Mouse (Mus musculus) CH12.LX (cell line): ENCODE results near the gene Treml2. TPM values are rescaled to one million over a fixed set of nuclear protein-coding genes. Genes with fewer than 3 reads are reported as not detected.

Experiments
- DNase-seq: peaks from one replicate; pipeline ENCODE4 v3.0.0-alpha.2; 2013; ENCODE audit errors: extremely low read depth
- H3K27ac ChIP-seq: 2 replicates; pipeline ENCODE4 v1.5.1; 2012; ENCODE audit warnings: low read depth, mild to moderate bottlenecking, control low read depth, moderate library complexity; ENCODE audit not compliant: insufficient read depth
- H3K27me3 ChIP-seq: replicated peaks from 2 replicates; pipeline ENCODE3; 2012; ENCODE audit warnings: inconsistent platforms
- H3K36me3 ChIP-seq, 2 experiments: replicated peaks in 1 of 2; 2 replicates each; pipeline versions ENCODE3 to v1.6.1; 2012; ENCODE audit warnings: inconsistent platforms in 1 of 2, low read length in 1 of 2, mild to moderate bottlenecking in 1 of 2, mixed read lengths in 1 of 2, moderate library complexity in 1 of 2; ENCODE audit not compliant: control insufficient read depth in 1 of 2, insufficient read depth in 1 of 2
- H3K4me1 ChIP-seq, 2 experiments: 2 replicates each; pipeline ENCODE4 v1.6.1; 2012; ENCODE audit warnings: inconsistent platforms in 1 of 2, moderate library complexity in 1 of 2; ENCODE audit not compliant: insufficient read depth in 2 of 2, control insufficient read depth in 1 of 2
- H3K4me2 ChIP-seq: 2 replicates; pipeline ENCODE4 v1.6.1; 2012; ENCODE audit warnings: low read depth, mild to moderate bottlenecking, control low read depth; ENCODE audit not compliant: poor library complexity, insufficient read depth, severe bottlenecking
- H3K4me3 ChIP-seq, 3 experiments: fragments of 150-350 bp in 1 of 3; sonication (generic) in 1 of 3; replicated peaks in 1 of 3; 2 replicates each; pipeline versions ENCODE3 to v1.5.1; 2011 to 2012; ENCODE audit warnings: low read depth in 2 of 3, low read length in 2 of 3, mild to moderate bottlenecking in 2 of 3, moderate library complexity in 2 of 3, control low read depth in 1 of 3, improper control_type of control experiment in 1 of 3, inconsistent platforms in 1 of 3, mixed read lengths in 1 of 3; ENCODE audit not compliant: poor library complexity in 1 of 3
- H3K79me2 ChIP-seq: replicated peaks from 2 replicates; pipeline ENCODE4 v1.6.1; 2012; ENCODE audit warnings: mild to moderate bottlenecking, moderate library complexity; ENCODE audit not compliant: control insufficient read depth, poor library complexity, insufficient read depth, severe bottlenecking; ENCODE audit errors: extremely low read depth
- H3K9ac ChIP-seq: 2 replicates; pipeline ENCODE4 v1.6.1; 2012; ENCODE audit warnings: low read depth, mild to moderate bottlenecking, control low read depth, moderate library complexity; ENCODE audit not compliant: insufficient read depth
- H3K9me3 ChIP-seq: replicated peaks from 2 replicates; pipeline ENCODE3; 2012; ENCODE audit warnings: low read length, inconsistent platforms, mixed read lengths
- BHLHE40 ChIP-seq: IDR thresholded peaks from 2 replicates; pipeline ENCODE4 v1.6.1; 2011; ENCODE audit warnings: mild to moderate bottlenecking, low read depth, low read length, improper control_type of control experiment
- CHD1 ChIP-seq: IDR thresholded peaks from 2 replicates; pipeline ENCODE4 v1.6.1; 2012; ENCODE audit warnings: low read depth, low read length, improper control_type of control experiment, inconsistent platforms
- CHD2 ChIP-seq: IDR thresholded peaks from 2 replicates; pipeline ENCODE4 v1.6.1; 2011; ENCODE audit warnings: low read length, improper control_type of control experiment
- ELF1 ChIP-seq: IDR thresholded peaks from 2 replicates; pipeline ENCODE4 v1.6.1; 2014; ENCODE audit warnings: low read depth, mild to moderate bottlenecking, inconsistent platforms, low read length, improper control_type of control experiment
- ETS1 ChIP-seq: conservative IDR thresholded peaks from 2 replicates; pipeline ENCODE4 v1.6.1; 2012; ENCODE audit warnings: low read depth, mild to moderate bottlenecking, inconsistent platforms, low read length, improper control_type of control experiment, moderate library complexity
- GABPA ChIP-seq: IDR thresholded peaks from 2 replicates; pipeline ENCODE4 v1.6.1; 2012; ENCODE audit warnings: low read depth, low read length, improper control_type of control experiment, inconsistent platforms; ENCODE audit not compliant: insufficient replicate concordance
- HCFC1 ChIP-seq: IDR thresholded peaks from 2 replicates; pipeline ENCODE4 v1.6.1; 2012; ENCODE audit warnings: low read depth, mild to moderate bottlenecking, inconsistent platforms, low read length, improper control_type of control experiment
- JUND ChIP-seq: conservative IDR thresholded peaks from 2 replicates; pipeline ENCODE4 v1.6.1; 2011; ENCODE audit warnings: low read depth, low read length, improper control_type of control experiment
- KAT2A ChIP-seq: IDR thresholded peaks from 2 replicates; pipeline ENCODE4 v1.6.1; 2012; ENCODE audit warnings: low read length, improper control_type of control experiment, inconsistent platforms; ENCODE audit not compliant: insufficient replicate concordance
- MAFK ChIP-seq: IDR thresholded peaks from 2 replicates; pipeline ENCODE4 v1.6.1; 2011; ENCODE audit warnings: low read length, improper control_type of control experiment; ENCODE audit not compliant: insufficient replicate concordance
- MEF2A ChIP-seq: IDR thresholded peaks from 2 replicates; pipeline ENCODE4 v1.6.1; 2014; ENCODE audit warnings: low read depth, mild to moderate bottlenecking, inconsistent platforms, low read length, improper control_type of control experiment, borderline replicate concordance
- MXI1 ChIP-seq: IDR thresholded peaks from 2 replicates; pipeline ENCODE4 v1.6.1; 2011; ENCODE audit warnings: mild to moderate bottlenecking, low read depth, low read length, improper control_type of control experiment
- MYC ChIP-seq: IDR thresholded peaks from 2 replicates; pipeline ENCODE4 v1.6.1; 2011; ENCODE audit warnings: low read depth, mild to moderate bottlenecking, improper control_type of control experiment, low read length
- NRF1 ChIP-seq: IDR thresholded peaks from 2 replicates; pipeline ENCODE4 v1.6.1; 2014; ENCODE audit warnings: low read depth, mild to moderate bottlenecking, inconsistent platforms, low read length, improper control_type of control experiment, moderate library complexity
- PAX5 ChIP-seq: IDR thresholded peaks from 2 replicates; pipeline ENCODE4 v1.6.1; 2012; ENCODE audit warnings: low read length, inconsistent platforms, mixed read lengths
- POLR2AphosphoS2 ChIP-seq: IDR thresholded peaks from 2 replicates; pipeline ENCODE4 v1.6.1; 2011; ENCODE audit warnings: low read depth, low read length, improper control_type of control experiment
- SIN3A ChIP-seq: IDR thresholded peaks from 2 replicates; pipeline ENCODE4 v1.6.1; 2012; ENCODE audit warnings: low read length, improper control_type of control experiment, inconsistent platforms
- USF1 ChIP-seq: IDR thresholded peaks from 2 replicates; pipeline ENCODE4 v1.6.1; 2014; ENCODE audit warnings: low read depth, mild to moderate bottlenecking, inconsistent platforms, low read length, improper control_type of control experiment
- ZKSCAN1 ChIP-seq: IDR thresholded peaks from 2 replicates; pipeline ENCODE4 v1.6.1; 2012; ENCODE audit warnings: low read depth, inconsistent platforms, low read length, improper control_type of control experiment, borderline replicate concordance
- dilution Hi-C: fragments of 300-500 bp; cut with MboI; formaldehyde crosslinking; loops from 2 replicates; pipeline ENCODE4 v1.14.3; 2020; ENCODE audit warnings: low sequenced_read_pairs; ENCODE audit not compliant: extremely low pct_unique_long_range_greater_than_20kb, extremely low pct_ligation_motif_present
- in situ Hi-C: fragments of 300-500 bp; cut with MboI; formaldehyde crosslinking; loops from 3 replicates; pipeline ENCODE4 v1.14.3; 2019; ENCODE audit warnings: low sequenced_read_pairs, low pct_ligation_motif_present, low pct_unique_long_range_greater_than_20kb, mixed read lengths
- polyA plus RNA-seq: library from polyadenylated mRNA; unstranded; fragments of >175 nt; gene quantifications from 2 replicates; pipeline ENCODE4 v1.2.1, GENCODE M21; 2012; ENCODE audit warnings: low read depth; ENCODE audit not compliant: insufficient read length
- total RNA-seq, 2 experiments: library from RNA; depleted of rRNA; stranded (reverse); fragments of 300-350 nt in 1 of 2; fragments of >200 nt in 1 of 2; gene quantifications; 2 replicates each; pipeline ENCODE4 v1.2.3; 2012 to 2014

Gene Treml2
- total and polyA plus RNA-seq, 3 experiments = 1.3 to 10.2 (median 5.5) TPM

DNA sequence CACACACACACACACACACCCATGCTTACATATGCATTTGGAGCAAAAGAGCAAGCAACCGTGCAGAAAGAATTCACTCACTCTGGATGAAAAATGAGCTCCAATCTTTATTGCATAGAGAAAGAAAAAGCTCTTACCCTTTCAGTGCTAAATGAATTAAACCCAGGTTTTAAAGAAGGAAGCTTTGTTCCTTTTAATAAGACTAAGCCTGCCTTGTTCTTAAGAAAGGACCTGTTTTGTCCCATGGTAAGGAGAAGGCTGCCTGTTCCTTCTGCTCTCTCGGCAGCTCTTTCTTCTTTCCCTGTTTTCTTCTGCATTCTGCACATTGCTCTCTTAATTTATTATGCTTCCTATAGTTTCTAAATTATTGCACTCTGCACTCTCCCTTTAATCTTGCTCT is 33.2 kb upstream of the Treml2 start:
- Histone ChIP-seq H3K79me2 (no peaks in the 10 kb centered on the region), H3K36me3 (no peaks in the 10 kb centered on the region), H3K4me1 (peaks cover 9 to 50% of the 10 kb centered on the region in 2 experiments; a peak in 2 of 4 replicates), H3K9me3 (no peaks in the 10 kb centered on the region), H3K4me2 (no peak overlapping the region), H3K4me3 (no peak overlapping the region), H3K27ac (no peak overlapping the region), H3K27me3 (no peaks in the 10 kb centered on the region), H3K9ac (no peak overlapping the region)
- in situ Hi-C loops = no loop called here
- dilution Hi-C loops = no loop called here
- TF ChIP-seq MEF2A (no peak), ZKSCAN1 (no peak), ETS1 (no peak), MXI1 (no peak), KAT2A (no peak), MYC (no peak), CHD1 (no peak), NRF1 (no peak), MAFK (no peak), PAX5 (no peak), ELF1 (no peak), HCFC1 (no peak), GABPA (no peak), POLR2AphosphoS2 (no peak), JUND (no peak), SIN3A (no peak), USF1 (no peak)
- no peak for DNase-seq

DNA sequence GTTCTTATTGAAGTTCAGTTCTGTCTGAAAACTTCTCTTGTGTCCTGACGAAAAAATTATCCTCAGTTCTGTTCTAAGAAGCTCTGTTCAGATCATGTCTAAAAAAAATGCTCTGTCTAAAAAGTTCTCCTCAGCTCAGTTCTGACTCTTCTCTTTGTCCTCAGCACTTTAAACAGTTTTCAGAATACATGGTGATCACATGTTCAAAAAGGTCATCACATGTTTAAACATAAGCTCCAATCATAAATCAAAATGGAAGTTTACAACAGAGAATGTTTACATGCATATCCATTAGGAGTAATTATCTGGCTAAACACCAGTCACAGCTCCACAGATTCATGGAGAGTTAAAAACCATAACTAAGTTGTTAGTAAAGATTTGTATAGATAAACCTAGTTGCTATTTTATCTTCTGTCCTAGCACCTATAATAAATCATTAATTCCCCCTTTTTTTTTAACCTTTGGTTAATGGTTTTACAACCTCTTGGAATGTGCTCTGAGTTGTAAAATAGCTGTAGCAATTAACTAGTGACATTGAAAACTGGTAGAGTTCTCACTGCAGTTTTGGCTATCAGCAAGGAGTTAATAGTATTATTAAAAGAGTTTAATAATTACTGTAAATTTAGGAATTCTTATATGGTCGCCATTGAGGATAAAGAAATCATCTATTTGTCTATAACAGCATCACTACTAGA is 32.5 kb upstream of the Treml2 start:
- dilution Hi-C loops = no loop called here
- TF ChIP-seq CHD2 = no peak
- no peak for TF ChIP-seq BHLHE40
- no peak for DNase-seq
- no peak overlapping the region for H3K27ac ChIP-seq
- no peaks in the 10 kb centered on the region for H3K36me3 ChIP-seq
- in situ Hi-C loops = no loop called here
- H3K4me2 ChIP-seq = no peak overlapping the region
- H3K4me1 ChIP-seq = peaks cover 9 to 43% of the 10 kb centered on the region in 2 experiments; a peak in 2 of 4 replicates
- no peak overlapping the region for H3K4me3 ChIP-seq
- H3K27me3 ChIP-seq = no peaks in the 10 kb centered on the region
- no peaks in the 10 kb centered on the region for H3K9me3 ChIP-seq
- H3K79me2 ChIP-seq = no peaks in the 10 kb centered on the region
- H3K9ac ChIP-seq = no peak overlapping the region
